Mouse (Mus musculus): Measurements from ENCODE around the gene Ppp1r3f. TPM values are rescaled to one million over a fixed set of nuclear protein-coding genes. Genes with fewer than 3 reads are reported as not detected.

The Ppp1r3f gene
- polyA plus RNA-seq, 1 experiment from 2014 or later, result 0.88 TPM

GRCm38 (mm10) chrX:7604004-7604403, 29.9 kb upstream of the Ppp1r3f start:
- no peak overlapping the region for H3K27ac ChIP-seq (replicated peaks; ENCODE audit: low read depth, low read length)
- no peak overlapping the region for H3K9ac ChIP-seq (ENCODE audit: low read length)
- H3K36me3 ChIP-seq (ENCODE audit: control insufficient read depth, insufficient read depth, low read length), result no peaks in the 10 kb centered on the region
- ATAC-seq (ENCODE audit: insufficient number of reproducible peaks, low FRiP score, low TSS enrichment, low read depth) (no peak), DNase-seq (ENCODE audit: low spot score) (no peak)
- WGBS, result 95% methylated on average over 7 of the region's 7 CpGs
- no peak overlapping the region for H3K4me3 ChIP-seq (ENCODE audit: low read depth, low read length)
- H3K9me3 ChIP-seq (ENCODE audit: control insufficient read depth, low read length), result no peaks in the 10 kb centered on the region
- no peak overlapping the region; the same call in 1 of the 2 replicates for H3K4me2 ChIP-seq (ENCODE audit: low read depth, severe bottlenecking)
- no peaks in the 10 kb centered on the region for H3K4me1 ChIP-seq (ENCODE audit: control insufficient read depth, insufficient read depth, low read length)
- no peaks in the 10 kb centered on the region for H3K27me3 ChIP-seq (ENCODE audit: control insufficient read depth, insufficient read depth, low read length)

- H3K27ac ChIP-seq (replicated peaks; ENCODE audit: low read depth, low read length), result no peak overlapping the region
- H3K4me3 ChIP-seq (ENCODE audit: low read depth, low read length), result no peak overlapping the region
- no peaks in the 10 kb centered on the region for H3K36me3 ChIP-seq (ENCODE audit: control insufficient read depth, insufficient read depth, low read length)
- H3K9me3 ChIP-seq (ENCODE audit: control insufficient read depth, low read length), result no peaks in the 10 kb centered on the region
- no peak overlapping the region for H3K4me2 ChIP-seq (ENCODE audit: low read depth, severe bottlenecking)
- 94% methylated on average over 9 of the region's 9 CpGs for WGBS
- H3K4me1 ChIP-seq (ENCODE audit: control insufficient read depth, insufficient read depth, low read length), result no peaks in the 10 kb centered on the region
- H3K9ac ChIP-seq (ENCODE audit: low read length), result no peak overlapping the region
- no peak for DNase-seq (ENCODE audit: low spot score)
- H3K27me3 ChIP-seq (ENCODE audit: control insufficient read depth, insufficient read depth, low read length), result no peaks in the 10 kb centered on the region
- ATAC-seq (ENCODE audit: insufficient number of reproducible peaks, low FRiP score, low TSS enrichment, low read depth), result no peak
These were observed 21.3 kb upstream of the Ppp1r3f start for GRCm38 (mm10) chrX:7595371-7595770.

- WGBS, result 67% methylated on average over 4 of the region's 5 CpGs
- H3K27me3 ChIP-seq (ENCODE audit: control insufficient read depth, insufficient read depth, low read length), result no peaks in the 10 kb centered on the region
- no peaks in the 10 kb centered on the region; the same call in 1 of the 2 replicates for H3K36me3 ChIP-seq (ENCODE audit: control insufficient read depth, insufficient read depth, low read length)
- no peak overlapping the region for H3K27ac ChIP-seq (replicated peaks; ENCODE audit: low read depth, low read length)
- no peak overlapping the region for H3K9ac ChIP-seq (ENCODE audit: low read length)
- H3K9me3 ChIP-seq (ENCODE audit: control insufficient read depth, low read length), result no peaks in the 10 kb centered on the region
- ATAC-seq (ENCODE audit: insufficient number of reproducible peaks, low FRiP score, low TSS enrichment, low read depth) (no peak), DNase-seq (ENCODE audit: low spot score) (no peak)
- no peak overlapping the region for H3K4me2 ChIP-seq (ENCODE audit: low read depth, severe bottlenecking)
- H3K4me1 ChIP-seq (ENCODE audit: control insufficient read depth, insufficient read depth, low read length), result no peaks in the 10 kb centered on the region
- H3K4me3 ChIP-seq (ENCODE audit: low read depth, low read length), result no peak overlapping the region
These were observed 12.3 kb upstream of the Ppp1r3f start for GRCm38 (mm10) chrX:7586356-7586755.

GRCm38 (mm10) chrX:7583881-7584280, 9.8 kb upstream of the Ppp1r3f start:
- no peak overlapping the region for H3K9ac ChIP-seq (ENCODE audit: low read length)
- no peak for ATAC-seq (ENCODE audit: insufficient number of reproducible peaks, low FRiP score, low TSS enrichment, low read depth)
- H3K4me3 ChIP-seq (ENCODE audit: low read depth, low read length), result no peak overlapping the region
- H3K36me3 ChIP-seq (ENCODE audit: control insufficient read depth, insufficient read depth, low read length), result no peaks in the 10 kb centered on the region; the same call in 1 of the 2 replicates
- H3K4me2 ChIP-seq (ENCODE audit: low read depth, severe bottlenecking), result no peak overlapping the region
- 94% methylated on average over 11 of the region's 11 CpGs for WGBS
- no peak for DNase-seq (ENCODE audit: low spot score)
- no peaks in the 10 kb centered on the region for H3K9me3 ChIP-seq (ENCODE audit: control insufficient read depth, low read length)
- no peak overlapping the region for H3K27ac ChIP-seq (replicated peaks; ENCODE audit: low read depth, low read length)
- H3K4me1 ChIP-seq (ENCODE audit: control insufficient read depth, insufficient read depth, low read length), result no peaks in the 10 kb centered on the region
- H3K27me3 ChIP-seq (ENCODE audit: control insufficient read depth, insufficient read depth, low read length), result no peaks in the 10 kb centered on the region

GRCm38 (mm10) chrX:7581151-7581550, 7.1 kb upstream of the Ppp1r3f start:
- DNase-seq (ENCODE audit: low spot score) (no peak), ATAC-seq (ENCODE audit: insufficient number of reproducible peaks, low FRiP score, low TSS enrichment, low read depth) (no peak)
- Histone ChIP-seq H3K9me3 (ENCODE audit: control insufficient read depth, low read length) (no peaks in the 10 kb centered on the region), H3K36me3 (ENCODE audit: control insufficient read depth, insufficient read depth, low read length) (no peaks in the 10 kb centered on the region; the same call in 1 of the 2 replicates), H3K27ac (replicated peaks; ENCODE audit: low read depth, low read length) (no peak overlapping the region), H3K4me1 (ENCODE audit: control insufficient read depth, insufficient read depth, low read length) (no peaks in the 10 kb centered on the region), H3K4me2 (ENCODE audit: low read depth, severe bottlenecking) (no peak overlapping the region), H3K9ac (ENCODE audit: low read length) (no peak overlapping the region), H3K27me3 (ENCODE audit: control insufficient read depth, insufficient read depth, low read length) (no peaks in the 10 kb centered on the region), H3K4me3 (ENCODE audit: low read depth, low read length) (no peak overlapping the region)
- WGBS, result 95% methylated on average over 2 of the region's 2 CpGs

GRCm38 (mm10) chrX:7574885-7575231, 775 bp upstream of the Ppp1r3f start:
- no peak overlapping the region; the same call in 1 of the 2 replicates for H3K9ac ChIP-seq (ENCODE audit: low read length)
- H3K4me2 ChIP-seq (ENCODE audit: low read depth, severe bottlenecking), result peak overlapping the region; percentile 39; the same call in 1 of the 2 replicates
- peak overlapping the region; percentile 44 for H3K4me3 ChIP-seq (ENCODE audit: low read depth, low read length)
- ATAC-seq (ENCODE audit: insufficient number of reproducible peaks, low FRiP score, low TSS enrichment, low read depth) (no peak), DNase-seq (ENCODE audit: low spot score) (no peak)
- no peaks in the 10 kb centered on the region for H3K4me1 ChIP-seq (ENCODE audit: control insufficient read depth, insufficient read depth, low read length)
- no peaks in the 10 kb centered on the region for H3K27me3 ChIP-seq (ENCODE audit: control insufficient read depth, insufficient read depth, low read length)
- H3K9me3 ChIP-seq (ENCODE audit: control insufficient read depth, low read length), result no peaks in the 10 kb centered on the region
- no peak overlapping the region for H3K27ac ChIP-seq (replicated peaks; ENCODE audit: low read depth, low read length)
- H3K36me3 ChIP-seq (ENCODE audit: control insufficient read depth, insufficient read depth, low read length), result no peaks in the 10 kb centered on the region
- 26% methylated on average over 5 of the region's 6 CpGs for WGBS

GRCm38 (mm10) chrX:7573176-7574086, 652 bp downstream of the Ppp1r3f start, which contains the start of gene Foxp3:
TSS of gene Foxp3 (plus strand) at chrX:7573644.
- H3K9me3 ChIP-seq (ENCODE audit: control insufficient read depth, low read length), result no peaks in the 10 kb centered on the region
- no peaks in the 10 kb centered on the region for H3K4me1 ChIP-seq (ENCODE audit: control insufficient read depth, insufficient read depth, low read length)
- peak within 1 kb of the TSS; percentile 55; the same call in 1 of the 2 replicates for H3K27ac ChIP-seq (replicated peaks; ENCODE audit: low read depth, low read length)
- ATAC-seq (ENCODE audit: insufficient number of reproducible peaks, low FRiP score, low TSS enrichment, low read depth) (peak; percentile 36; the same call in 1 of the 2 replicates), DNase-seq (ENCODE audit: low spot score) (peak; percentile 58)
- H3K9ac ChIP-seq (ENCODE audit: low read length), result peak within 1 kb of the TSS; percentile 76
- peak within 1 kb of the TSS; percentile 44 for H3K4me3 ChIP-seq (ENCODE audit: low read depth, low read length)
- H3K36me3 ChIP-seq (ENCODE audit: control insufficient read depth, insufficient read depth, low read length), result no peaks in the 10 kb centered on the region
- H3K4me2 ChIP-seq (ENCODE audit: low read depth, severe bottlenecking), result peak within 1 kb of the TSS; percentile 62
- 32% methylated on average over 55 of the region's 72 CpGs for WGBS
- no peaks in the 10 kb centered on the region for H3K27me3 ChIP-seq (ENCODE audit: control insufficient read depth, insufficient read depth, low read length)

GRCm38 (mm10) chrX:7572466-7572865, 1.6 kb downstream of the Ppp1r3f start:
- no peak overlapping the region for H3K4me2 ChIP-seq (ENCODE audit: low read depth, severe bottlenecking)
- H3K9me3 ChIP-seq (ENCODE audit: control insufficient read depth, low read length), result no peaks in the 10 kb centered on the region
- ATAC-seq (ENCODE audit: insufficient number of reproducible peaks, low FRiP score, low TSS enrichment, low read depth) (no peak), DNase-seq (ENCODE audit: low spot score) (no peak)
- WGBS, result 86% methylated on average over 10 of the region's 10 CpGs
- H3K9ac ChIP-seq (ENCODE audit: low read length), result no peak overlapping the region
- H3K27ac ChIP-seq (replicated peaks; ENCODE audit: low read depth, low read length), result no peak overlapping the region
- no peaks in the 10 kb centered on the region for H3K4me1 ChIP-seq (ENCODE audit: control insufficient read depth, insufficient read depth, low read length)
- no peak overlapping the region for H3K4me3 ChIP-seq (ENCODE audit: low read depth, low read length)
- H3K27me3 ChIP-seq (ENCODE audit: control insufficient read depth, insufficient read depth, low read length), result no peaks in the 10 kb centered on the region
- H3K36me3 ChIP-seq (ENCODE audit: control insufficient read depth, insufficient read depth, low read length), result no peaks in the 10 kb centered on the region
